Mouse (Mus musculus) lung, adult 2 months (tissue): ENCODE data around the gene Fads6. TPM values are rescaled to one million over a fixed set of nuclear protein-coding genes. Genes with fewer than 3 reads are reported as not detected.

Source experiments
- DNase-seq: peaks from one replicate; pipeline ENCODE4 v3.0.0; 2022
- H3K4me1 ChIP-seq: fragments of 200-500 bp; 2 replicates; pipeline ENCODE4 v1.6.1; 2011; ENCODE audit warnings: low read length; ENCODE audit not compliant: control insufficient read depth, insufficient read depth
- H3K4me3 ChIP-seq: fragments of 200-500 bp; replicated peaks from 2 replicates; pipeline ENCODE3; 2011; ENCODE audit warnings: low read depth, mild to moderate bottlenecking, control low read depth, low read length; ENCODE audit errors: extremely low read depth
- CTCF ChIP-seq: fragments of 200-500 bp; IDR thresholded peaks from 2 replicates; pipeline ENCODE4 v1.5.1; 2011; ENCODE audit warnings: mild to moderate bottlenecking, low read length, control low read depth; ENCODE audit not compliant: insufficient read depth
- POLR2A ChIP-seq: fragments of 200-500 bp; IDR thresholded peaks from 2 replicates; pipeline ENCODE4 v1.6.1; 2011; ENCODE audit warnings: low read depth, mild to moderate bottlenecking, control low read depth, low read length, borderline replicate concordance; ENCODE audit errors: extremely low read depth
- WGBS: fragments of 180-500 bp; shearing (Covaris S2); methylation state at CpG from one replicate; pipeline ENCODE4 v1.1.7; 2018; 5-methylcytosine and 5-hydroxymethylcytosine counted together
- polyA plus RNA-seq: library from polyadenylated mRNA; depleted of rRNA; stranded (reverse); fragments of >200 nt; gene quantifications from 2 replicates; pipeline ENCODE4 v1.2.3, GENCODE M21; 2012

The Fads6 gene
- polyA plus RNA-seq, 1 experiment, result 3.8 TPM

- no peak overlapping the region for H3K4me3 ChIP-seq
- no peak for TF ChIP-seq CTCF
- TF ChIP-seq POLR2A, result no peak
- DNase-seq, result no peak
- WGBS, result 86% methylated on average over 2 of the region's 2 CpGs
- H3K4me1 ChIP-seq, result peaks cover 8% of the 10 kb centered on the region
Observed at GRCm38 (mm10) chr11:115301351-115301750, 3.9 kb upstream of the Fads6 start.

- TF ChIP-seq POLR2A, result no peak
- peaks cover 8% of the 10 kb centered on the region for H3K4me1 ChIP-seq
- DNase-seq, result no peak
- H3K4me3 ChIP-seq, result no peak overlapping the region
- WGBS, result 79% methylated on average over 4 of the region's 4 CpGs
Observed at GRCm38 (mm10) chr11:115300745-115301144, 3.3 kb upstream of the Fads6 start.

GRCm38 (mm10) chr11:115298160-115298559 lies 697 bp upstream of the Fads6 start:
- H3K4me1 ChIP-seq, result peaks cover 8% of the 10 kb centered on the region
- H3K4me3 ChIP-seq, result no peak overlapping the region
- DNase-seq, result no peak
- no peak for TF ChIP-seq POLR2A
- TF ChIP-seq CTCF, result no peak
- WGBS, result 68% methylated on average over 8 of the region's 8 CpGs

- peaks cover 8% of the 10 kb centered on the region for H3K4me1 ChIP-seq
- 45% methylated on average over 21 of the region's 21 CpGs for WGBS
- peak overlapping the region; percentile 56 for H3K4me3 ChIP-seq
- no peak for DNase-seq
- TF ChIP-seq POLR2A (no peak), CTCF (no peak)
Observed at GRCm38 (mm10) chr11:115296471-115297210, 822 bp downstream of the Fads6 start.

- Histone ChIP-seq H3K4me3 (no peak overlapping the region), H3K4me1 (peaks cover 8% of the 10 kb centered on the region)
- WGBS, result 90% methylated on average over 11 of the region's 11 CpGs
- no peak for TF ChIP-seq CTCF
- no peak for TF ChIP-seq POLR2A
- no peak for DNase-seq
Observed at GRCm38 (mm10) chr11:115295939-115296338, 1.5 kb downstream of the Fads6 start.

- no peak overlapping the region for H3K4me3 ChIP-seq
- whole genome bisulfite sequencing, result 51% methylated on average over 14 of the region's 14 CpGs
- TF ChIP-seq POLR2A, result no peak
- TF ChIP-seq CTCF, result no peak
- H3K4me1 ChIP-seq, result peaks cover 10% of the 10 kb centered on the region
- DNase-seq, result no peak
Observed at GRCm38 (mm10) chr11:115292631-115293375, 4.7 kb downstream of the Fads6 start.

GRCm38 (mm10) chr11:115291503-115291902 lies 6.0 kb downstream of the Fads6 start:
- DNase-seq, result no peak
- TF ChIP-seq POLR2A, result no peak
- no peak for TF ChIP-seq CTCF
- peaks cover 3% of the 10 kb centered on the region for H3K4me1 ChIP-seq
- H3K4me3 ChIP-seq, result no peak overlapping the region
- 77% methylated on average over 10 of the region's 10 CpGs for WGBS

GRCm38 (mm10) chr11:115290919-115291318 lies 6.5 kb downstream of the Fads6 start:
- peak; percentile 34 for DNase-seq
- TF ChIP-seq POLR2A (no peak), CTCF (no peak)
- Histone ChIP-seq H3K4me1 (peaks cover 3% of the 10 kb centered on the region), H3K4me3 (no peak overlapping the region)
- WGBS, result 38% methylated on average over 6 of the region's 6 CpGs

GRCm38 (mm10) chr11:115290314-115290713 lies 7.1 kb downstream of the Fads6 start:
- Histone ChIP-seq H3K4me3 (no peak overlapping the region), H3K4me1 (peaks cover 3% of the 10 kb centered on the region)
- no peak for DNase-seq
- 70% methylated on average over 1 of the region's 1 CpGs for WGBS
- no peak for TF ChIP-seq POLR2A
- no peak for TF ChIP-seq CTCF

GRCm38 (mm10) chr11:115289885-115290284 lies 7.6 kb downstream of the Fads6 start:
- Histone ChIP-seq H3K4me3 (no peak overlapping the region), H3K4me1 (peaks cover 3% of the 10 kb centered on the region)
- DNase-seq, result no peak
- WGBS, result 71% methylated on average over 8 of the region's 8 CpGs
- no peak for TF ChIP-seq POLR2A
- no peak for TF ChIP-seq CTCF

- TF ChIP-seq CTCF, result no peak
- no peak for TF ChIP-seq POLR2A
- Histone ChIP-seq H3K4me1 (peaks cover 3% of the 10 kb centered on the region), H3K4me3 (no peak overlapping the region)
- no peak for DNase-seq
- WGBS, result 85% methylated on average over 2 of the region's 2 CpGs
Observed at GRCm38 (mm10) chr11:115288305-115288704, 9.2 kb downstream of the Fads6 start.
